Mouse (Mus musculus): ENCODE results near the gene M6pr. TPM values are rescaled to one million over a fixed set of nuclear protein-coding genes. Genes with fewer than 3 reads are reported as not detected.

The M6pr gene
- total RNA-seq, 1 experiment = 297 TPM

DNA sequence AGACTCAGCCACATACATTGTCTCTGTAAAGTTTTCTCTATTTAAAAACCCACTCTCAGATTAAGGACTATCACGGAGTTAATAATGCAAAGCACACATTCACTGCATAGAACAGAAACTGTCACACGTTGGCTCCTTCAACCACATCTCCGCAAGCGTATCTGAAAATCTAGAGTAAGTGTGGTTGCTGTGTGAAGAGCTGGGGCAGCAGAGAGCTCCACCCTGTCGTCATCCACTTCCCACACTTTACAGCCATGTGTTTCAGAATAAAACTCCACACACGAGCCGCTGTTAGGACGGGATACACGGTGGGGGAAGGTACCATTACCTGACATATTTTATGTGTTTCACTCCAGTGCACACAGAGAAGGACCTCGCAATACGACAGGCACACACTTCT, 38.4 kb upstream of the M6pr start:
- no peak overlapping the region for H3K4me3 ChIP-seq (ENCODE audit: insufficient read depth in 1 of 2, low read depth in 1 of 2, low read length in 2 of 2, poor library complexity in 1 of 2, severe bottlenecking in 1 of 2)
- DNase-seq (ENCODE audit: low read depth, low spot score) = no peak
- no peaks in the 10 kb centered on the region for H3K4me1 ChIP-seq (ENCODE audit: control insufficient read depth in 2 of 2, insufficient read depth in 2 of 2, low read length in 2 of 2, poor library complexity in 1 of 2)
- H3K27ac ChIP-seq (ENCODE audit: insufficient read depth, low read depth, low read length, poor library complexity, severe bottlenecking) = no peak overlapping the region
- TF ChIP-seq ZC3H11A (IDR thresholded peaks at IDR 0.05; ENCODE audit: borderline replicate concordance, low read depth, low read length) (no peak), CHD2 (IDR thresholded peaks at IDR 0.05; ENCODE audit: low read depth, low read length) (no peak), HCFC1 (IDR thresholded peaks at IDR 0.05; ENCODE audit: borderline replicate concordance, insufficient read depth, low read length) (no peak), ZNF384 (IDR thresholded peaks at IDR 0.05; ENCODE audit: low read depth, low read length) (no peak), MAFK (IDR thresholded peaks at IDR 0.05; ENCODE audit: insufficient read depth, low read depth, low read length) (no peak)
- no peaks in the 10 kb centered on the region for H3K36me3 ChIP-seq (ENCODE audit: control insufficient read depth, insufficient read depth, low read length, poor library complexity, severe bottlenecking)
- H3K9ac ChIP-seq (ENCODE audit: insufficient read depth, low read depth, low read length, poor library complexity, severe bottlenecking) = no peak overlapping the region
- in situ Hi-C loops (cut with MboI; ENCODE audit: low sequenced_read_pairs in 2 of 2, unreplicated experiment in 2 of 2) = no loop called here
- no peaks in the 10 kb centered on the region for H3K9me3 ChIP-seq (ENCODE audit: control insufficient read depth, insufficient read depth, low read depth, low read length)

DNA sequence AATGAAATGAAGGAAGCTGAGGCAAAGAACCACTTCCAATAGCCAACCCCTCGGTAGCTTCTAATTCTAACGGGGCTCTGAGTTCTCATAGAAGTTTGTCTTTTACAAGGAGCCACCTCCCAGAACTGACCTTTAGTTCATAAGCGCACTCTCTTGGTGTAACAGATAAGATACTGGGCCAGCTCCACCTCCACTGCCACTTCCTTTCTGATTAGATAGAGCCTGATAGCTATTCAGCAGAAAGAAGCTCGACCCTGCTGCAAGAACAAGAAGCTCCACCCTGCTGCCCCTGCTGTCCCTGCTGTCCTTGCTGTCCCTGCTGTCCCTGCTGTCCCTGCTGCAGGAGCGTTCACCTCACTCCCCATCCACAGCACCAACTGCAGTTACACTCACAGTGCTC, 34.0 kb upstream of the M6pr start:
- Histone ChIP-seq H3K9me3 (ENCODE audit: control insufficient read depth, insufficient read depth, low read depth, low read length) (no peaks in the 10 kb centered on the region), H3K4me1 (ENCODE audit: control insufficient read depth in 2 of 2, insufficient read depth in 2 of 2, low read length in 2 of 2, poor library complexity in 1 of 2) (no peaks in the 10 kb centered on the region), H3K9ac (ENCODE audit: insufficient read depth, low read depth, low read length, poor library complexity, severe bottlenecking) (no peak overlapping the region), H3K4me3 (ENCODE audit: insufficient read depth in 1 of 2, low read depth in 1 of 2, low read length in 2 of 2, poor library complexity in 1 of 2, severe bottlenecking in 1 of 2) (no peak overlapping the region), H3K27ac (ENCODE audit: insufficient read depth, low read depth, low read length, poor library complexity, severe bottlenecking) (no peak overlapping the region), H3K36me3 (ENCODE audit: control insufficient read depth, insufficient read depth, low read length, poor library complexity, severe bottlenecking) (no peaks in the 10 kb centered on the region)
- DNase-seq (ENCODE audit: low read depth, low spot score) = no peak
- TF ChIP-seq ZNF384 (IDR thresholded peaks at IDR 0.05; ENCODE audit: low read depth, low read length) (no peak), MAFK (IDR thresholded peaks at IDR 0.05; ENCODE audit: insufficient read depth, low read depth, low read length) (no peak), ZC3H11A (IDR thresholded peaks at IDR 0.05; ENCODE audit: borderline replicate concordance, low read depth, low read length) (no peak), HCFC1 (IDR thresholded peaks at IDR 0.05; ENCODE audit: borderline replicate concordance, insufficient read depth, low read length) (no peak), CHD2 (IDR thresholded peaks at IDR 0.05; ENCODE audit: low read depth, low read length) (no peak)
- in situ Hi-C loops (cut with MboI; ENCODE audit: low sequenced_read_pairs in 2 of 2, unreplicated experiment in 2 of 2) = no loop called here

DNA sequence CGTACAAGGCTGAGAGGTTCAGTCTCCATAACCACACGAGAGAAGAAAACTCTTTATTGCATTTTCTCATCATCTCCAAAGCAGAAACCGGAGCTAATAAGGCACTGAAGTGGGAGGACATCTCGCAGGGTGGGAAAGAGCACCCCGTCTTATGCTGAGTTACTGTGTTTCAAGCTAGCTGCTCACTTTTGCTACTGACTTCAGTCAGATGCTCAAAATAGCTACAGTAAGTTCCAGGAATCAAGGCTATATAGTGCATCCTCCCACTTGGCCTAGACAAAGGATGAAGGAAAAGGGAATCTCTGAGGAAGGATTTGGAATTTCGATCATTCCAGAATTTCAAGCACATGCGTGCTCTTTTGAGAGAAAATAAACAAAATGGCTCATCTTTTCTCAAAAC, 32.0 kb upstream of the M6pr start:
- Histone ChIP-seq H3K4me3 (ENCODE audit: insufficient read depth in 1 of 2, low read depth in 1 of 2, low read length in 2 of 2, poor library complexity in 1 of 2, severe bottlenecking in 1 of 2) (no peak overlapping the region), H3K9ac (ENCODE audit: insufficient read depth, low read depth, low read length, poor library complexity, severe bottlenecking) (no peak overlapping the region), H3K4me1 (ENCODE audit: control insufficient read depth in 2 of 2, insufficient read depth in 2 of 2, low read length in 2 of 2, poor library complexity in 1 of 2) (no peaks in the 10 kb centered on the region), H3K36me3 (ENCODE audit: control insufficient read depth, insufficient read depth, low read length, poor library complexity, severe bottlenecking) (no peaks in the 10 kb centered on the region), H3K9me3 (ENCODE audit: control insufficient read depth, insufficient read depth, low read depth, low read length) (no peaks in the 10 kb centered on the region), H3K27ac (ENCODE audit: insufficient read depth, low read depth, low read length, poor library complexity, severe bottlenecking) (no peak overlapping the region)
- no peak for TF ChIP-seq CHD2 (IDR thresholded peaks at IDR 0.05; ENCODE audit: low read depth, low read length)
- no peak for TF ChIP-seq MAFK (IDR thresholded peaks at IDR 0.05; ENCODE audit: insufficient read depth, low read depth, low read length)
- TF ChIP-seq ZC3H11A (IDR thresholded peaks at IDR 0.05; ENCODE audit: borderline replicate concordance, low read depth, low read length) = no peak
- in situ Hi-C loops (cut with MboI; ENCODE audit: low sequenced_read_pairs in 2 of 2, unreplicated experiment in 2 of 2) = no loop called here
- no peak for DNase-seq (ENCODE audit: low read depth, low spot score)

DNA sequence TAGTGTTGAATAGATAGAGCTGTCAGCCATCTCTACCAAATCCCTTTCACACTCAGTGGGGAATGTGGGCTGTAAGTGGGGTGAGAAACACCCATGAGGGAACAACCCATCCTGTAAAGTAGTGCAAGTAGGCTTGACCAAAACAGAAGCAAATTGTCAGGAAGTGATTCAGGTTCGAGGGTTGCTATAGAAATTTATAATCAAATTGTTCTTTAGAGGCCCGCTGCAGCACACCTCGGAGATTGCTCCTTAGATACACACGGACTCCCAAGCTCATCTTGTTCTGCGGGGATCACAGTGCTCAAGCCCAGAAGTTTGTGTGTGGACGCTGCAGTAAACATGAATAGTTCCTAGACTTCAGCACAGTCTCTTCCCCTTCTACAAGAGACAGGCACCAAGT, 25.7 kb upstream of the M6pr start, which contains the start of gene Klrg1:
Klrg1 (minus strand) TSS at position 101 of the 400 bp plus-strand sequence.
- no peak within 1 kb of the TSS for H3K4me3 ChIP-seq (ENCODE audit: insufficient read depth in 1 of 2, low read depth in 1 of 2, low read length in 2 of 2, poor library complexity in 1 of 2, severe bottlenecking in 1 of 2)
- H3K4me1 ChIP-seq (ENCODE audit: control insufficient read depth in 2 of 2, insufficient read depth in 2 of 2, low read length in 2 of 2, poor library complexity in 1 of 2) = no peaks in the 10 kb centered on the region
- no peak within 1 kb of the TSS for H3K27ac ChIP-seq (ENCODE audit: insufficient read depth, low read depth, low read length, poor library complexity, severe bottlenecking)
- H3K9ac ChIP-seq (ENCODE audit: insufficient read depth, low read depth, low read length, poor library complexity, severe bottlenecking) = no peak within 1 kb of the TSS
- DNase-seq (ENCODE audit: low read depth, low spot score) = no peak
- no peaks in the 10 kb centered on the region for H3K36me3 ChIP-seq (ENCODE audit: control insufficient read depth, insufficient read depth, low read length, poor library complexity, severe bottlenecking)
- no peaks in the 10 kb centered on the region for H3K9me3 ChIP-seq (ENCODE audit: control insufficient read depth, insufficient read depth, low read depth, low read length)
- TF ChIP-seq CHD2 (IDR thresholded peaks at IDR 0.05; ENCODE audit: low read depth, low read length) = no peak
- TF ChIP-seq ZC3H11A (IDR thresholded peaks at IDR 0.05; ENCODE audit: borderline replicate concordance, low read depth, low read length) = no peak
- no peak for TF ChIP-seq MAFK (IDR thresholded peaks at IDR 0.05; ENCODE audit: insufficient read depth, low read depth, low read length)
- in situ Hi-C loops (cut with MboI; ENCODE audit: low sequenced_read_pairs in 2 of 2, unreplicated experiment in 2 of 2) = no loop called here

DNA sequence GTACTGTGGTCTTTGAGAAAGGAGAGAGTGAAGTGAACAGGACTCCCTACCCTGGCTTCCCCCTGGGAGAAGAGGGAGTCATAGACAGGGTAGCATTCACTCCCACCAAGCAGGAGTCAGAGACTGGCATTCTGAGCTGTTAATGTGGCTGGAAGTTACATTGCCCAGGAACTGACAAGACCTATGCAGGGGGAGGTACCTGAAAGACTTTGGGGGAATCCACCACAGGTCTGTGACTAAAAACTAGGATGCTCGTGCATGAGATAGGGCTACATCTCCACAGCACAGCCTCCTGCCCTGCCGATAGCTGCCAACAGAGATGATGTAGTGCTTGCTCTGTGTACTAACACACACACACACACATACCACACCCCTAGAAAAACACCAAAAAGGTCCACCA, 25.1 kb upstream of the M6pr start:
- no peaks in the 10 kb centered on the region for H3K4me1 ChIP-seq (ENCODE audit: control insufficient read depth in 2 of 2, insufficient read depth in 2 of 2, low read length in 2 of 2, poor library complexity in 1 of 2)
- H3K9ac ChIP-seq (ENCODE audit: insufficient read depth, low read depth, low read length, poor library complexity, severe bottlenecking) = no peak overlapping the region
- H3K9me3 ChIP-seq (ENCODE audit: control insufficient read depth, insufficient read depth, low read depth, low read length) = no peaks in the 10 kb centered on the region
- no peak for DNase-seq (ENCODE audit: low read depth, low spot score)
- in situ Hi-C loops (cut with MboI; ENCODE audit: low sequenced_read_pairs in 2 of 2, unreplicated experiment in 2 of 2) = no loop called here
- no peak overlapping the region for H3K4me3 ChIP-seq (ENCODE audit: insufficient read depth in 1 of 2, low read depth in 1 of 2, low read length in 2 of 2, poor library complexity in 1 of 2, severe bottlenecking in 1 of 2)
- TF ChIP-seq MAFK (IDR thresholded peaks at IDR 0.05; ENCODE audit: insufficient read depth, low read depth, low read length) = no peak
- no peak for TF ChIP-seq ZC3H11A (IDR thresholded peaks at IDR 0.05; ENCODE audit: borderline replicate concordance, low read depth, low read length)
- TF ChIP-seq ZNF384 (IDR thresholded peaks at IDR 0.05; ENCODE audit: low read depth, low read length) = no peak
- no peak for TF ChIP-seq CHD2 (IDR thresholded peaks at IDR 0.05; ENCODE audit: low read depth, low read length)
- no peak for TF ChIP-seq HCFC1 (IDR thresholded peaks at IDR 0.05; ENCODE audit: borderline replicate concordance, insufficient read depth, low read length)
- H3K27ac ChIP-seq (ENCODE audit: insufficient read depth, low read depth, low read length, poor library complexity, severe bottlenecking) = no peak overlapping the region
- H3K36me3 ChIP-seq (ENCODE audit: control insufficient read depth, insufficient read depth, low read length, poor library complexity, severe bottlenecking) = no peaks in the 10 kb centered on the region

All from ES-E14 (cell line).